16 mouse cellular contexts compared by ENCODE assay signal in genomic region chr7:53912992-53913391, GRCm38 (mm10).
"Had no signal": no experiment of that assay in that cellular context is flagged by ENCODE, and none has a peak within 500 bp of the region (broad histone marks: within the 10 kb centered on the region; RNA-seq: fewer than 3 reads in every experiment).

No protein-coding gene starts in this region.

- H3K27me3 ChIP-seq: liver, embryonic 15.5 days; midbrain, embryonic 15.5 days had no signal

- DNase-seq: kidney, adult 8-10 months; kidney, postnatal 25 days; lung, adult 2 months; lung, postnatal 36 days; retina, postnatal 1 day; right cerebral cortex, postnatal 4 days; spleen, adult 18-20 months; thymus, adult 2 months; thymus, postnatal 25 days had no signal

- H3K4me3 ChIP-seq: left cerebral cortex, adult 2 months; limb, embryonic 10.5 days; liver, embryonic 15.5 days; midbrain, embryonic 15.5 days had no signal

- ATAC-seq: lung, postnatal 0 days; midbrain, embryonic 15.5 days had no signal

- H3K9me3 ChIP-seq: limb, embryonic 10.5 days; liver, embryonic 15.5 days; midbrain, embryonic 15.5 days had no signal

- H3K36me3 ChIP-seq: limb, embryonic 10.5 days; liver, embryonic 15.5 days; midbrain, embryonic 15.5 days had no signal

- H3K9ac ChIP-seq: liver, embryonic 15.5 days; midbrain, embryonic 15.5 days had no signal

- H3K4me2 ChIP-seq: liver, embryonic 11.5 days; liver, embryonic 15.5 days; midbrain, embryonic 11.5 days; midbrain, embryonic 15.5 days had no signal

- H3K4me1 ChIP-seq: limb, embryonic 10.5 days; liver, embryonic 15.5 days; midbrain, embryonic 15.5 days had no signal

- H3K27ac ChIP-seq: left cerebral cortex, adult 2 months; limb, embryonic 10.5 days; liver, embryonic 15.5 days; midbrain, embryonic 15.5 days had no signal
